Mouse (Mus musculus) liver, adult 2 months (tissue): Measurements from ENCODE around the gene Nemp1. TPM values are rescaled to one million over a fixed set of nuclear protein-coding genes. Genes with fewer than 3 reads are reported as not detected.

Experiments used
- DNase-seq: peaks from one replicate; pipeline ENCODE4 v3.0.0-alpha.2; 2011; ENCODE audit warnings: low read depth, low spot score; ENCODE audit errors: extremely low read depth
- H3K27ac ChIP-seq: fragments of 200-500 bp; replicated peaks from 2 replicates; pipeline ENCODE4 v1.5.1; 2012; ENCODE audit warnings: low read depth, mild to moderate bottlenecking, control low read depth, inconsistent platforms, low read length; ENCODE audit not compliant: insufficient read depth
- H3K27me3 ChIP-seq: fragments of 200-500 bp; 2 replicates; pipeline ENCODE4 v1.6.1; 2012; ENCODE audit warnings: mild to moderate bottlenecking, moderate library complexity, low read length, inconsistent platforms; ENCODE audit not compliant: control insufficient read depth, insufficient read depth
- H3K36me3 ChIP-seq: fragments of 200-500 bp; 2 replicates; pipeline ENCODE4 v1.6.1; 2012; ENCODE audit warnings: low read length, inconsistent platforms; ENCODE audit not compliant: control insufficient read depth, insufficient read depth
- H3K4me1 ChIP-seq: fragments of 200-500 bp; 2 replicates; pipeline ENCODE4 v1.6.1; 2011; ENCODE audit warnings: low read length; ENCODE audit not compliant: control insufficient read depth, insufficient read depth
- H3K4me3 ChIP-seq: fragments of 200-500 bp; 2 replicates; pipeline ENCODE4 v1.5.1; 2011; ENCODE audit warnings: low read depth, mild to moderate bottlenecking, control low read depth, low read length, moderate library complexity; ENCODE audit not compliant: insufficient read depth
- H3K79me2 ChIP-seq: fragments of 200-500 bp; 2 replicates; pipeline ENCODE4 v1.6.1; 2012; ENCODE audit warnings: inconsistent platforms, mild to moderate bottlenecking, low read length, moderate library complexity; ENCODE audit not compliant: control insufficient read depth, insufficient read depth
- H3K9ac ChIP-seq: fragments of 200-500 bp; 2 replicates; pipeline ENCODE4 v1.6.1; 2012; ENCODE audit warnings: low read depth, mild to moderate bottlenecking, control low read depth, inconsistent platforms, low read length
- CTCF ChIP-seq: fragments of 200-500 bp; IDR thresholded peaks from 2 replicates; pipeline ENCODE4 v1.5.1; 2011; ENCODE audit warnings: low read depth, low read length, control low read depth
- POLR2A ChIP-seq: fragments of 200-500 bp; IDR thresholded peaks from 2 replicates; pipeline ENCODE4 v1.6.1; 2011; ENCODE audit warnings: low read length, control low read depth; ENCODE audit not compliant: insufficient read depth; ENCODE audit errors: extremely low read depth
- WGBS: fragments of 180-500 bp; shearing (Covaris S2); methylation state at CpG from one replicate; pipeline ENCODE4 v1.1.7; 2018; 5-methylcytosine and 5-hydroxymethylcytosine counted together
- polyA plus RNA-seq: library from polyadenylated mRNA; depleted of rRNA; stranded (reverse); fragments of >200 nt; gene quantifications from 2 replicates; pipeline ENCODE4 v1.2.3, GENCODE M21; 2012; rRNA removed
- total RNA-seq: library from RNA; depleted of rRNA; stranded (reverse); fragments of >200 nt; gene quantifications from 2 replicates; pipeline ENCODE4 v1.2.3, GENCODE M21; 2014; rRNA removed

Nemp1 gene
- total RNA-seq, result 5.5 and 6.3 TPM in 2 replicates
- polyA plus RNA-seq, result 2.0 and 2.7 TPM in 2 replicates

GRCm38 (mm10) chr10:127666501-127667268 lies at the start of gene Nemp1:
Gene Nemp1, plus strand, starts transcription at chr10:127666901.
- peaks cover 18% of the 10 kb centered on the region for H3K4me1 ChIP-seq
- TF ChIP-seq CTCF (no peak), POLR2A (peak; percentile 70; the same call in 1 of the 2 replicates)
- H3K27ac ChIP-seq, result peak within 1 kb of the TSS; percentile 94
- H3K36me3 ChIP-seq, result peaks cover 2% of the 10 kb centered on the region; the same call in 1 of the 2 replicates
- H3K79me2 ChIP-seq, result peaks cover 9% of the 10 kb centered on the region; the same call in 1 of the 2 replicates
- DNase-seq, result peak; percentile 81
- WGBS, result under 1% methylated on average over 72 of the region's 73 CpGs
- H3K9ac ChIP-seq, result peak within 1 kb of the TSS; percentile 92
- H3K4me3 ChIP-seq, result peak within 1 kb of the TSS; percentile 86
- no peaks in the 10 kb centered on the region for H3K27me3 ChIP-seq

GRCm38 (mm10) chr10:127617294-127617693 lies 49.4 kb upstream of the Nemp1 start:
- H3K4me3 ChIP-seq, result no peak overlapping the region
- TF ChIP-seq CTCF (no peak), POLR2A (no peak)
- H3K36me3 ChIP-seq, result no peaks in the 10 kb centered on the region
- 9% methylated on average over 4 of the region's 4 CpGs for WGBS
- H3K4me1 ChIP-seq, result peaks cover 40% of the 10 kb centered on the region
- DNase-seq, result peak; percentile 80
- H3K9ac ChIP-seq, result peak overlapping the region; percentile 58
- peaks cover 24% of the 10 kb centered on the region; the same call in 1 of the 2 replicates for H3K79me2 ChIP-seq
- no peaks in the 10 kb centered on the region for H3K27me3 ChIP-seq
- peak overlapping the region; percentile 98 for H3K27ac ChIP-seq

GRCm38 (mm10) chr10:127618173-127618572 lies 48.5 kb upstream of the Nemp1 start:
- no peaks in the 10 kb centered on the region for H3K27me3 ChIP-seq
- peak overlapping the region; percentile 97 for H3K9ac ChIP-seq
- no peak for TF ChIP-seq CTCF
- TF ChIP-seq POLR2A, result no peak
- H3K79me2 ChIP-seq, result peaks cover 24% of the 10 kb centered on the region; the same call in 1 of the 2 replicates
- 8% methylated on average over 6 of the region's 6 CpGs for WGBS
- H3K36me3 ChIP-seq, result no peaks in the 10 kb centered on the region
- DNase-seq, result peak; percentile 58
- H3K4me1 ChIP-seq, result peaks cover 32% of the 10 kb centered on the region
- H3K27ac ChIP-seq, result peak overlapping the region; percentile 98
- peak overlapping the region; percentile 80 for H3K4me3 ChIP-seq

DNA sequence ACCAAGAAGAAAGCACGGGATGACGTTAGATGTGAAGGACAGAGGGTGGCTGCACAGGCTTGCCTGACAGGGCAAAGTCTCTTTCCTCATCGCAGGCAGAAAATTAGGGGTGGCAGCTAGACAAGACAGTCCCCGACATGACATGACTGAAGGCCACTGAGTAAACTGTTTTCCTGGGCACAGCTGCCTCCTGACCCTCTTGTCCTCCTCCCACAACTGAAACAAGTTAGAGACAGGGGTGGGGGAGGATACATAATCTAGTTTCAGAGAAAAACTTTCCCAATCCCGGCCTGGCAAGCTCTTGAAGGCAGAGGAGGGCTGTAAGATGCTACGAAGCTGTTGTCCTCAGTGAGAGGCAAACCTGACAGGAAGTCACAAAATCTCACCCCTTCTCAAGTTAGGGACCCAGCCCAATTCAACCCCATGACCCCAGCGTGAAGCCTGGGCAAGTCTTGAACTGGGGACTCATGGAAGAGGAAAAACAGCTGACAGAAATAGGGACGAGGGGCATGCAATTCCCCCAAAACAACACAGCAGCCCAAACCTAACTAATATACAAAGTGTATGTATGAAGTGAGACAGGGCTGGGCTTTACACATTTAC lies 47.5 kb upstream of the Nemp1 start:
- DNase-seq, result peak; percentile 94
- H3K4me3 ChIP-seq, result peak overlapping the region; percentile 80
- no peaks in the 10 kb centered on the region for H3K27me3 ChIP-seq
- WGBS, result 5% methylated on average over 8 of the region's 8 CpGs
- peak overlapping the region; percentile 97 for H3K9ac ChIP-seq
- H3K79me2 ChIP-seq, result peaks cover 24% of the 10 kb centered on the region; the same call in 1 of the 2 replicates
- peaks cover 23% of the 10 kb centered on the region for H3K4me1 ChIP-seq
- TF ChIP-seq CTCF (no peak), POLR2A (0 out of 2 replicates have a peak, but pooled peaks have one; percentile 24)
- no peaks in the 10 kb centered on the region for H3K36me3 ChIP-seq
- peak overlapping the region; percentile 98 for H3K27ac ChIP-seq

GRCm38 (mm10) chr10:127619941-127620405 lies 46.7 kb upstream of the Nemp1 start:
- Histone ChIP-seq H3K36me3 (no peaks in the 10 kb centered on the region), H3K4me1 (peaks cover 22% of the 10 kb centered on the region), H3K27me3 (no peaks in the 10 kb centered on the region), H3K79me2 (peaks cover 24% of the 10 kb centered on the region; the same call in 1 of the 2 replicates), H3K9ac (peak overlapping the region; percentile 97), H3K27ac (peak overlapping the region; percentile 98), H3K4me3 (peak overlapping the region; percentile 80)
- peak; percentile 66 for DNase-seq
- 7% methylated on average over 12 of the region's 12 CpGs for WGBS
- no peak for TF ChIP-seq CTCF
- TF ChIP-seq POLR2A, result no peak
